Mouse (Mus musculus) midbrain, embryonic 10.5 days (tissue): ENCODE measurements around the gene Sncb. TPM values are rescaled to one million over a fixed set of nuclear protein-coding genes. Genes with fewer than 3 reads are reported as not detected.

ENCODE experiments used
- DNase-seq: peaks from one replicate; pipeline ENCODE4 v3.0.0-alpha.2; 2017; ENCODE audit warnings: low spot score
- H3K27ac ChIP-seq: fragments of 300-500 bp; sonication (generic); replicated peaks from 2 replicates; pipeline ENCODE4 v1.5.1; 2016; ENCODE audit warnings: mild to moderate bottlenecking
- H3K27me3 ChIP-seq: fragments of 300-500 bp; sonication (generic); 2 replicates; pipeline ENCODE4 v1.6.1; 2016; ENCODE audit warnings: low read depth, mild to moderate bottlenecking; ENCODE audit not compliant: poor library complexity, severe bottlenecking
- H3K36me3 ChIP-seq: fragments of 300-500 bp; sonication (generic); 2 replicates; pipeline ENCODE4 v1.6.1; 2016; ENCODE audit warnings: mild to moderate bottlenecking, moderate library complexity
- H3K4me1 ChIP-seq: fragments of 300-500 bp; sonication (generic); 2 replicates; pipeline ENCODE4 v1.6.1; 2016
- H3K4me3 ChIP-seq: fragments of 300-500 bp; sonication (generic); 2 replicates; pipeline ENCODE4 v1.5.1; 2016; ENCODE audit warnings: mild to moderate bottlenecking, moderate library complexity
- H3K9me3 ChIP-seq: fragments of 300-500 bp; sonication (generic); replicated peaks from 2 replicates; pipeline ENCODE4 v1.6.1; 2016; ENCODE audit warnings: mild to moderate bottlenecking
- WGBS: fragments of 180-500 bp; shearing (Covaris S2); methylation state at CpG from one replicate; pipeline ENCODE4 v1.1.7; 2016; 5-methylcytosine and 5-hydroxymethylcytosine counted together
- polyA plus RNA-seq: library from polyadenylated mRNA; unstranded; fragments of >200 nt; fragmentation: Nextera tagmentation; extraction: Ambion mirVana; gene quantifications from 2 replicates; pipeline ENCODE4 v1.2.1, GENCODE M21; 2016

The Sncb gene
- polyA plus RNA-seq, 1 experiment from 2014 or later: 1.5 TPM

DNA sequence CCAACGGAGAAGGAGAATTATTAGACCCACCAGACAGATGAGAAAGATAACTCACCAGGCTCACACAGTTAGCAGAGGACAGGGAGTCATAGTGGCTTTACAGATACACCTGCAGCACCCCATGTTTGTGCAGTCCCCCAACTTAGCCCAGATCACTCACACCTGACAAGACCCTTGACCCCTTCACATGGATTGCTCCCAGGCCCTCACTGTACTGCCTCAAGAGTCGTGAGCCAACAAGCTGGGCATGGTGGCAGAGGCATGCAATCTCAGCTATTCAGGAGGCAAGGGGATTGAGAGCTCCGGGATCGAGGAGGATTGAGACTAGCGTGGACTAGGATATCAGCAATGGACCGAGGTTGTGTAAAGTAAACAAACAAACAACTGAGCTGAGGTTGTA is 12.7 kb downstream of the Sncb start:
- DNase-seq: no peak
- H3K4me3 ChIP-seq: no peak overlapping the region
- peaks cover 46% of the 10 kb centered on the region for H3K4me1 ChIP-seq
- H3K36me3 ChIP-seq: no peaks in the 10 kb centered on the region
- H3K9me3 ChIP-seq: no peaks in the 10 kb centered on the region
- WGBS: 72% methylated on average over 6 of the region's 6 CpGs
- H3K27ac ChIP-seq: no peak overlapping the region
- H3K27me3 ChIP-seq: peaks cover 76% of the 10 kb centered on the region

DNA sequence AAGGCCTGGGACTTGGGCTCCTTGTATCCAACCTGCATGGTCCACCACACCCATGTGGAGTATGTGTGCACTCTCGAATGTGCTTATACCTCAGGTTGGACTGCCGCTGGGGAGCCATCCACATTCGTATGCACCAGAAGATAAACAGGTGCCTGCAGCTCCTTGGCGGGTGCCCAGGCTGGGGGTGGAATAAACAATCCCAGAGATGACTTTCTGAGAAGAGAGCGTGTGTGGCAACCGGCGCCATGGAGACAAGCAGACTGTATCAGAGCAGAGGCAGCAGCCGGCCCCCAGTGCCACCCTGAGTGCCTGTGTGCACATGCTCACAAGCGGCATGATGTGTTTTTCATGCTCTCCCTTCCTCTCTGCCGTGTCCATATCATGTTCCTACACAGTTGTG is 13.7 kb downstream of the Sncb start:
- H3K9me3 ChIP-seq: no peaks in the 10 kb centered on the region
- WGBS: 76% methylated on average over 10 of the region's 10 CpGs
- peaks cover 46% of the 10 kb centered on the region for H3K4me1 ChIP-seq
- H3K36me3 ChIP-seq: no peaks in the 10 kb centered on the region
- no peak for DNase-seq
- H3K4me3 ChIP-seq: no peak overlapping the region
- peaks cover 84% of the 10 kb centered on the region for H3K27me3 ChIP-seq
- H3K27ac ChIP-seq: no peak overlapping the region

DNA sequence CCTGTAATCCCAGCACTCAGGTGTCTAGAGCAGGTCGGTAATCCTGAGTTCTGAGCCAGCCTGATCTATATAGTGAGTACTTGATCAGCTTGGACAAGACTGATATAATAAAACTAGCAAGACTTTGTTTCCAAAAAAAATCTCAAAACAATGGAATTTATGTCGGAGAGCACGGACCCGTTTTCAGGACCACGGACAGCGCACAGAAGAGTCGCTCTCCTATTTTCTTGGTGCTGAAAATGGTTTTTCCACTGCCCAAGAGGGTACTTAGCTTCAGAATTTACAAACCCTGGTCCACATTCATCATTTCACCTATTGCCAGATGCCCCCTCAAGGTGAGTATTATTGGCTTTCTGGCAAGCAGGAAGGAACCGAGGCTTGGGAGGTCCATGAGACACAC is 15.7 kb downstream of the Sncb start:
- Histone ChIP-seq H3K27me3 (peaks cover 75% of the 10 kb centered on the region), H3K27ac (no peak overlapping the region), H3K4me1 (peaks cover 56% of the 10 kb centered on the region), H3K4me3 (no peak overlapping the region), H3K9me3 (no peaks in the 10 kb centered on the region), H3K36me3 (no peaks in the 10 kb centered on the region)
- DNase-seq: no peak
- WGBS: 3% methylated on average over 8 of the region's 8 CpGs

DNA sequence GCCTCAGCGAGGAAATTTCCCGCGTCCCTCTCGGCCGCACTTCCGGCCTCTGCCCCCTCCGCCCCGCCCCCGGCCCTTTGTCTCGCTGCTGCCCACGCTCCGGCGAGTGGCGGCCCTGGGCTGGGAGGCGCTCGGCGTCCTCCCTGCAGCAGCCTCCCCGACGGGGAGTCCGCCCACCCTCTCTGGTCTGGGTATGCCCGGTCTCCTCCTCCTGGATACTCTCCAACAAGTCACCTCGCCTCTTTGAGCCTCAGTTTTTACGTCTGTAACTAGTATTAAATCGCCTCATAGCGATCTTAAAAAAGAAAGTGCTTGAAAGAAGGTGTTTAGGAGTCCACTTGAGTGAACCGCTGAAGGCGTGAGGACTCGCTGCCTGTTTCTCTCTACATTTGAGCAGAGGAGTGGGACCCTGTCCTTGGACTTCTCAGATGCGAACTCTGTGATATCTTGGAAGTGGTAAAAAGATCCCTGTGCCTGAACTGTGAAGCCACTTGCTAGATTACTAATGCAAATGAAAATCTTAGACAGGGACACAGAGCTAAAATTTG is 16.5 kb downstream of the Sncb start, which contains the start of gene Gprin1:
Gprin1 (minus strand) TSS at position 11 of the 548 bp plus-strand sequence.
- 0 out of 2 replicates have a peak, but pooled peaks cover 4% of the 10 kb centered on the region for H3K36me3 ChIP-seq
- DNase-seq: no peak
- H3K9me3 ChIP-seq: no peaks in the 10 kb centered on the region
- peak within 1 kb of the TSS; percentile 87 for H3K27ac ChIP-seq
- H3K27me3 ChIP-seq: peaks cover 69% of the 10 kb centered on the region
- WGBS: 3% methylated on average over 29 of the region's 29 CpGs
- H3K4me3 ChIP-seq: peak within 1 kb of the TSS; percentile 75
- peaks cover 49% of the 10 kb centered on the region for H3K4me1 ChIP-seq

DNA sequence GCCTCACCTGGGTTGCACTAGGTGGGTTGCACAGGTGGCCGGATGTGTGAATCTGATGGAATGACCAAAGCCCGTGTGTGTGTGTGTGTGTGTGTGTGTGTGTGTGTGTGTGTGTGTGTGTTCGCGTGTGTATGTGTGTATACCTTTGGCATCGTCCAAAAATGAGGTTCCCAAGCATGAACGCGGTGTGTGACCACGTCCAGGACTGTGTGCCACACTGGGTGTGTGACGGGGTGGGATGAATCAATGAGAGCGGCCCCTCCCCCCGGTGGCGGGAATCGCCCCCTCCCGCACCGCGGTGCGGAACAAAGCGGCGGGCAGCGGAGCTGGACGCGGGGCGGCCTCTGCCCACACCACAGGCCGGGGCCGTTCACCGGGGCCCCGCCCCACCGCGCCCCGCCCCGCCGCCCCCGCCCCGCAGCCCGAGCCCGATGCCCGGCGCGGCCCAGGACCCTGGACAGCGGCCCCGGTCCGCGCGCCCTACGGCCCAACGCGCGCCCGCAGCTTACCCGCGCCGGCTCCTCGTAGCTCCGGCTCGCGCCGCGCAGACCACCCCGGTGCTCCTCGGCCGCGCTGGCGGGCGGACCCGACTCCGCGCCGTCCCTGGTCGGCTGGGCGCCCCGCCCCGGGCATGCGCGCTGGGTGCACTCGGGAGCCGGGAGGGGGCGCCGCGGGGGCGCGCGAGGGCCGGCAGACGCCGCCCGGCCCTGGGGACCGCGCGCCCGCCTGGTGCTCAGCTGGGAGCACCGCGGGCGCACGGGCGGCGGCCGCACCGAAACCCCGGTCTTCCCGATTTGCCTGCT is 17.1 kb downstream of the Sncb start:
- H3K36me3 ChIP-seq: 0 out of 2 replicates have a peak, but pooled peaks cover 7% of the 10 kb centered on the region
- H3K4me3 ChIP-seq: peak overlapping the region; percentile 75
- H3K27me3 ChIP-seq: peaks cover 63% of the 10 kb centered on the region
- DNase-seq: peak; percentile 79
- 2% methylated on average over 93 of the region's 100 CpGs for WGBS
- H3K27ac ChIP-seq: peak overlapping the region; percentile 87
- H3K9me3 ChIP-seq: no peaks in the 10 kb centered on the region
- peaks cover 50% of the 10 kb centered on the region for H3K4me1 ChIP-seq

DNA sequence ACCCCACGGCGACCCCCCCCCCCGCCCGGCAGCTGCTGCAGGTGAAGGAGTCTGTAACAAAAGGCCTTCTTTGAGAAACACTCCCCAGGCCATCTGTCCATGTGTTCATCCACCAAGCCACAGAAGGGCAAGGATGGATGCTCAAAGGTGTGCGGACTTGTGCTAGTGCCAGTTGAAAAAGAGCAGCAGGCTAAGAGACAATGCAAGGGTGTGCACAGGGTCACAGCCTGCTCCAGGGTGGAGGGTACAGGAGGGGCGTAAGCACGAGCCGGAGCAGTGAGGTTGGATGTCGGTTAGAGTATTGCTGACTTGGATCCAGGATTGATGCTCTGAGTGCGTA is 17.7 kb downstream of the Sncb start:
- H3K9me3 ChIP-seq: no peaks in the 10 kb centered on the region
- WGBS: 48% methylated on average over 10 of the region's 10 CpGs
- H3K36me3 ChIP-seq: 0 out of 2 replicates have a peak, but pooled peaks cover 7% of the 10 kb centered on the region
- H3K4me1 ChIP-seq: peaks cover 44% of the 10 kb centered on the region
- peak overlapping the region; percentile 87 for H3K27ac ChIP-seq
- peak overlapping the region; percentile 75 for H3K4me3 ChIP-seq
- DNase-seq: no peak
- peaks cover 57% of the 10 kb centered on the region for H3K27me3 ChIP-seq

DNA sequence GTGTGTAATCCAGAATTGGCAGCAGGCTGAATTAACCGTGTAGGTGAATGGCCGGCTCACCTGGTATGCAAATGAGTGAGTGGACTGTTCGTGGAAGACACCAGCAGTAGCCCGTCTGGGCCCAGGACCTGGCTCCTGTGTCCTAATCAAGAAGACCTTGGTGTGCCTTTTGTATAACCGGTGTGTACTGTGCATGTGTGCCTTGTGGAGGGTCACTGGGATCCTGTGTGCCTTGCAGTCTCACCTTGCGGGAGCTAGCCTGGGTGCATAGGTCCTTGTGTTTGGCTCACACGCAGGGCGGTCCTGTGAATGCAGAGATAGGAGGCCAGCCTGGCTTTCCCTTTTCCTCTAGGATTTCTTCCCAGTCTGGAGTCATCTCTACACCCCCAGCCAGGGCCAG is 18.2 kb downstream of the Sncb start:
- Histone ChIP-seq H3K9me3 (no peaks in the 10 kb centered on the region), H3K27ac (peak overlapping the region; percentile 87; the same call in 1 of the 2 replicates), H3K4me3 (peak overlapping the region; percentile 75), H3K27me3 (peaks cover 54% of the 10 kb centered on the region), H3K36me3 (0 out of 2 replicates have a peak, but pooled peaks cover 7% of the 10 kb centered on the region), H3K4me1 (peaks cover 44% of the 10 kb centered on the region)
- 86% methylated on average over 8 of the region's 8 CpGs for WGBS
- DNase-seq: no peak

DNA sequence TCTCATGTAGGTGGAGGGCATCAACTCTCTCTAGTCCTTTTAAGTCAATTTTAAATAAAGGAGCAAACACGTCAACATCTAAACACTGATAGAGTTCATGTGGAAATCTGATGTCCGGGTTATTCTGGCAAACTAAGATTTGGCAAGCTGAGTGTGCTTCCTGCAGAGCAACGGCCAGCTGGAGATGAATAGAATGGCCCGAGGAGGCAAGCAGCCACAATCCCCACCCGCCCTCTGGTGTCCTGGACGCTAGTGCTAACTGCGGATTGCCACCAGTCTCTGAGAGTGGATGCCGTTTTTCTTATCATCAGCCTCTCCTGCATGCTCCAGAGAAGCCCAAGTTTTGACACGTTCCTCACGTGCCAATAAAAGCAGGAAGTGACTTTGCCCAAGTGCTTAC is 19.5 kb downstream of the Sncb start:
- Histone ChIP-seq H3K36me3 (0 out of 2 replicates have a peak, but pooled peaks cover 7% of the 10 kb centered on the region), H3K4me1 (peaks cover 44% of the 10 kb centered on the region), H3K27ac (no peak overlapping the region), H3K4me3 (no peak overlapping the region; the same call in 1 of the 2 replicates), H3K27me3 (peaks cover 48% of the 10 kb centered on the region), H3K9me3 (no peaks in the 10 kb centered on the region)
- WGBS: 47% methylated on average over 10 of the region's 10 CpGs
- DNase-seq: no peak

DNA sequence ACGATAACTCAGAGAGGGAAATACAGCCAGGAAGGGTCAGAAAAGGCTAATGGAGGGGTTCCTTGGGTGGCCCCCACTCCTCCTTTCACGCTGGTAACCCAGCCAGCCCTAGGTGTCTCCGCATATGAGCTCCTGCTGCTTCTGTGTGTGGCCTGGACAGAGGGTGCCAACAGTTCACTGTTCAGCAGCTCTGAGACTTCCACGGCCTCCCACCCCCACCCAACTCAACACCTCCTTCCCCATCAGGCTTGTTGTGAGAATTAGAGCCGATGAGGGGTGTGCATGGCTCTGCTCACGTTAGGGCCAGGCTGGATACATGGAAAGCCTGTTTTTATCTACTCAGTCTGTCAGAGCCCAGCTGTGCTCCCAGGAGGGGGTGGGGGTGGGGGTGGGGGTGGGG is 20.3 kb downstream of the Sncb start:
- Histone ChIP-seq H3K4me1 (peaks cover 44% of the 10 kb centered on the region), H3K36me3 (0 out of 2 replicates have a peak, but pooled peaks cover 15% of the 10 kb centered on the region), H3K4me3 (no peak overlapping the region), H3K27me3 (peaks cover 41% of the 10 kb centered on the region), H3K9me3 (no peaks in the 10 kb centered on the region), H3K27ac (no peak overlapping the region)
- 53% methylated on average over 6 of the region's 6 CpGs for WGBS
- no peak for DNase-seq

DNA sequence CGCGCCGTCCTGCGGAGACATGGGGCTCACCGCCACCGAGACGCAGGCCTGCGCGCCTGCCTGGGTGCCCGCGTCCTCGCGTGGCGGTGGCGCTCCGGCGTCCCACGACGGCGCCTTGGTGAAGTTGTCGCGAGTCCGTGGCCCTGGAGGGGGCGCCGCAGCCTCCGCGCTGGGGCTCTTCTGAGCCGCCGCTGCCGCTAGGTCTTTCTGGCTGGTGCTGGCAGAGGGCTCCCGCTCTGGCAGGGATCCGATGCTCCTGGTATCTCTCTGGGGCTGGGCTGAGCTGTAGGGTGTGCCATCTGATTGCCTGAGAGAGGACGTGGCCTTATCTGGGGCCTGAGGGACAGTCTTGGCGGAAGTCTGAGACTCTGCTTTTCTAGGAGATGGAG is 28.2 kb downstream of the Sncb start:
- Histone ChIP-seq H3K36me3 (peaks cover 47% of the 10 kb centered on the region), H3K27ac (no peak overlapping the region; the same call in 1 of the 2 replicates), H3K27me3 (peaks cover 59% of the 10 kb centered on the region), H3K4me3 (peak overlapping the region; percentile 50), H3K9me3 (no peaks in the 10 kb centered on the region), H3K4me1 (peaks cover 27% of the 10 kb centered on the region)
- WGBS: 3% methylated on average over 34 of the region's 34 CpGs
- peak; percentile 19 for DNase-seq

DNA sequence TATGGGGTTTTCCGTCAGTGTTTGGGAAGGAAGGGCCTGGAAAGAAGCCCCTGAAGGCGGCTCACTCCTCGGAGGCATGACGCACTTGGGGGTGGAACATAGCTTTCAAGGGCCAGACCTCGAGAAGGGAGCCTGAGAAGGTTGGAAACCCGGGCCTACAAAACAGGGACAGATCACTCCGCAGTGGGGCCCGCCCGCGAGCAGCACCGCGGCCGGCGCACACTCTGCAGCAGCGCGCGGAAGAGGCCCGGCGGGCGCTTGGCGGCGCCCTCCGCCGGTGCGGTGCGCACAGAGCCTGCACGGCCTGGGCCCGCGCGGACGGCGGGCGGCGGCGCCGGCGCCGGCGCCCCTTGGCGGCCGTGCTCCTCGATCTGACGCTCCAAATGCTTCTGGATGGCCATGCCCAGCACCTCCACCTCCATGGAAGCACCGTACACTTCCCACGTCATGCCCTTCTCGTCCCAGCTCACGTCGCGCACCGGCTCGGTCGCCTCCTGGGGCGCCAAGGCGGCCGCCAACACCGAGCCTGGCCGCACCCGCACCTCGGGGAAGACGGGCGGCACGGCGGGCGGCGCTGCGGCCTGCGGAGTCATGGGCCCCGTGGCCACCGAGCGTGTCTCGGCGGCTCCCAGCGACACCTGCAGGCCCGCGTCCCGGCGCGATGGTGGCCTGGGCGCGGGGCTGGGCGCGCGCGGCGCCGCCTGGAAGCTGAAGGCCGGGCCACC is 28.7 kb downstream of the Sncb start:
- Histone ChIP-seq H3K27ac (no peak overlapping the region; the same call in 1 of the 2 replicates), H3K9me3 (no peaks in the 10 kb centered on the region), H3K36me3 (peaks cover 47% of the 10 kb centered on the region), H3K27me3 (peaks cover 59% of the 10 kb centered on the region), H3K4me3 (peak overlapping the region; percentile 50), H3K4me1 (peaks cover 27% of the 10 kb centered on the region)
- WGBS: 2% methylated on average over 87 of the region's 87 CpGs
- peak; percentile 48 for DNase-seq

DNA sequence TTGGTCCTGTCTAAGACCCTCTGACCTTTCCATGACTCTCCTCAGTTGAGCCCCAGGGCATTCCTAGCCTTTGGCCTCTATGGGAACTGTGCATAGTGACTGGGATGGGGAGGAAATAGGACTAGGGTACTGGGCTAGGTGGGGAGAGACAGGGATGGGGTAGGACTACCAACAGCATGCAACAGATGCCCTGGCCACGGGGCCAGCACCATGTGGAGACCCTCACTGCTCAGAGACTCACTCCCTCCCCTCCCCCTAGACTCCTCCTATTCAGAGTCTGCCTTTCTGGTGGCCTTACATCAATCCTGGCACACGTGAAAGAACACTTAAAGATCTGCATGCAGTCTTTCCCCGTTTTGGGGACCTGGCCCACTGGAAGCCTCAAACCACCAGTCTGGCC is 29.5 kb downstream of the Sncb start:
- peaks cover 47% of the 10 kb centered on the region for H3K36me3 ChIP-seq
- WGBS: 31% methylated on average over 3 of the region's 3 CpGs
- H3K27ac ChIP-seq: no peak overlapping the region
- no peaks in the 10 kb centered on the region for H3K9me3 ChIP-seq
- no peak for DNase-seq
- H3K27me3 ChIP-seq: peaks cover 59% of the 10 kb centered on the region
- peak overlapping the region; percentile 50; the same call in 1 of the 2 replicates for H3K4me3 ChIP-seq
- H3K4me1 ChIP-seq: peaks cover 27% of the 10 kb centered on the region
